Mouse (Mus musculus) MEL (cell line): ENCODE results near the gene Pycr1.

Experiments used
- EP300 ChIP-seq, 2 experiments: IDR thresholded peaks; 2 replicates each; pipeline ENCODE4 v1.6.1; 2011; ENCODE audit warnings: improper control_type of control experiment in 2 of 2, low read length in 2 of 2, low read depth in 1 of 2, mild to moderate bottlenecking in 1 of 2
- POLR2A ChIP-seq, 2 experiments: IDR thresholded peaks; 2 replicates each; pipeline ENCODE4 v1.6.1; 2011 to 2012; ENCODE audit warnings: low read length in 2 of 2, mild to moderate bottlenecking in 2 of 2, control low read depth in 1 of 2, improper control_type of control experiment in 1 of 2, low read depth in 1 of 2, moderate library complexity in 1 of 2; ENCODE audit not compliant: control insufficient read depth in 1 of 2, insufficient read depth in 1 of 2, poor library complexity in 1 of 2

- TF ChIP-seq POLR2A (IDR thresholded peaks at IDR 0.05; ENCODE audit: control insufficient read depth in 1 of 2, insufficient read depth in 1 of 2, low read depth in 1 of 2, low read length in 2 of 2, poor library complexity in 1 of 2): no peak
- TF ChIP-seq EP300 (IDR thresholded peaks at IDR 0.05; ENCODE audit: low read depth in 1 of 2, low read length in 2 of 2): no peak
Observed at GRCm38 (mm10) chr11:120648001-120648476, 4.5 kb upstream of the Pycr1 start, which contains the start of gene Myadml2.
